Mouse (Mus musculus): ENCODE data around the gene Ugt1a9. TPM values are rescaled to one million over a fixed set of nuclear protein-coding genes. Genes with fewer than 3 reads are reported as not detected.

Ugt1a9 gene
- polyA plus RNA-seq, 1 experiment = not detected

DNA sequence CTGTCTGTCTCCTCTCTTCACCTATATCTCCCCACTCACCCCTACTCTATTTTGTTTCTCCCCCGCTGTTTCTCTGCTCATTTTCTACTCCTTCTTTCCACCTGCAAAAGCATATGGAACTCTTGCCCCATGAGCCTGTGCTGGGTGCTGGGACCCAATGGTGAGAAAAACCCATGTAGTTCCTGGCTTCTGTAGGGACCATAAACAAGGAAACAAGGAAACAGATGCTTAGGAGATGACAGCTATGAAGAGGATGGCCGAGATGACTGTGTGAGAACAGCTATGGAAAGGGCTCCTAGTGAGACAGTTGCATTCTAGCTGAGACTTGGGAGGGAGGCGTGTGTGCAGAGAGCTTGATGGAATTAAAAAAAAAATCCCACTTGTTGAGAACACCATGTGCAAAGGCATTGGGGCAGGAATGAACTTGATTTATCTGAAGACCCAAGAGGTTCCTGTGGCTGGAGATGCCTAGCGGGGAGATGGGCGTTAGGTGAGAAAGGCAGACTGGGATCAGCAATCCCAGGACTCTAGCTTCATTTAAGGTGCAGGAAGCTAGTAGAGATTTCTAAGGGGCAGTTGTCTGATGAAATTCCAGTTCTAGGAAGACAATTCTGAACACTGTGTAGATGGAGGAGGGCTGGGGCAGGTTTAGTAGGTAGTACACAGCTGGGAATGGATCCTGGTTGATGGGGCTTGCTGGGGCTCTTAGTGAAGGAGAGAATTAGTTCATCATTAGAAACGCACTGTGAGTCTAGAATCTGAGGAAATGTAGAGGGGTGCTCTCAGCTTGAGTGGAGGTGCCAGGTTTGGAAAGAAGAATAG is 160.6 kb downstream of the Ugt1a9 start:
- H3K4me3 ChIP-seq (replicated peaks) = no peak overlapping the region
- peaks cover 57% of the 10 kb centered on the region for H3K9me3 ChIP-seq (ENCODE audit: control insufficient read depth, low read length)
- peaks cover 5% of the 10 kb centered on the region; the same call in 1 of the 2 replicates for H3K27me3 ChIP-seq (ENCODE audit: control insufficient read depth)
- no peaks in the 10 kb centered on the region for H3K36me3 ChIP-seq (ENCODE audit: control insufficient read depth)
- TF ChIP-seq GATA1 (IDR thresholded peaks at IDR 0.05; ENCODE audit: low read length) (no peak), TAL1 (IDR thresholded peaks at IDR 0.05; ENCODE audit: low read length) (no peak)
- peaks cover 3% of the 10 kb centered on the region for H3K4me1 ChIP-seq (ENCODE audit: control insufficient read depth)

- TF ChIP-seq TAL1 (IDR thresholded peaks at IDR 0.05; ENCODE audit: low read length) = no peak
- H3K9me3 ChIP-seq (ENCODE audit: control insufficient read depth, low read length) = peaks cover 56% of the 10 kb centered on the region
Observed at GRCm38 (mm10) chr1:88231803-88232499, 161.4 kb downstream of the Ugt1a9 start.

DNA sequence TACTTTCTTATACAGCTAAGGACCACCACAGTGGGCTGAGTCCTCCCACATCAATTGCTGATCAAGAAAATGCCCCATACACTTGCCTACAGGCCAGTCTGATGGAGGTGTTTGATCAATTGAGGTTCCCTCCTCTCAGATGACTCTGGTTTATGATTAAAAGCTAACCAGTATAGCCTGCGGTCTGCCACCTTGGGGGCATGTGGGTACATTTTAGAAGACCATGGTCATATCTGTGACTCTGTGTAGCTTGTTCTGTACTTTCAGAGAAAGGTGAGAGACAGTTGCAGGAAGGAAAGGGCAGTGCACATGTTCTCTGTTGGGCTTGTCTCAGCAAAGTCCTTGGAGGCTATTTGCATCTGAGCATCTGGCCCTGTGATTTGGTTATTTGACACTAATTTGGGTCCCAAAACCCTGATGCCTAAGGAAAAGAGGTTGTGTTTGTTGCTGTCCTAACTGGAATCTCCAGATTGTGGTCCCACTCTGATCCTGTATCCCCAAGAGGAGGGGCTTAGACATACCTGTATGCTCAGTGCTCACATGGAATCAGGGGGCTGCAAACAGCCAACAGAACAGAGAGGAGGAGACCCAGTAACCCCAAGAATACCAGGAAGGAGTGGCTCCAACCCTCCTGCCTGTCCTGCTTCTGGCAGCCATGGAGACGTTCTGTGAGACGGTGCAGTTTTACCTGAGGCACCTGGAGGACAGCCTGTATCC is 162.2 kb downstream of the Ugt1a9 start:
- Histone ChIP-seq H3K27me3 (ENCODE audit: control insufficient read depth) (peaks cover 5% of the 10 kb centered on the region; the same call in 1 of the 2 replicates), H3K4me3 (replicated peaks) (no peak overlapping the region), H3K9me3 (ENCODE audit: control insufficient read depth, low read length) (peaks cover 58% of the 10 kb centered on the region), H3K4me1 (ENCODE audit: control insufficient read depth) (no peaks in the 10 kb centered on the region), H3K36me3 (ENCODE audit: control insufficient read depth) (no peaks in the 10 kb centered on the region)
- no peak for TF ChIP-seq GATA1 (IDR thresholded peaks at IDR 0.05; ENCODE audit: low read length)
- no peak for TF ChIP-seq TAL1 (IDR thresholded peaks at IDR 0.05; ENCODE audit: low read length)

More at GRCm38 (mm10) chr1:88231803-88232499, 161.4 kb downstream of the Ugt1a9 start:
- no peak overlapping the region for H3K4me3 ChIP-seq (replicated peaks)
- H3K4me1 ChIP-seq (ENCODE audit: control insufficient read depth) = peaks cover 3% of the 10 kb centered on the region
- peaks cover 5% of the 10 kb centered on the region; the same call in 1 of the 2 replicates for H3K27me3 ChIP-seq (ENCODE audit: control insufficient read depth)
- no peaks in the 10 kb centered on the region for H3K36me3 ChIP-seq (ENCODE audit: control insufficient read depth)

GRCm38 (mm10) chr1:88233421-88234247 is 163.0 kb downstream of the Ugt1a9 start:
- Histone ChIP-seq H3K9me3 (ENCODE audit: control insufficient read depth, low read length) (peaks cover 61% of the 10 kb centered on the region), H3K36me3 (ENCODE audit: control insufficient read depth) (no peaks in the 10 kb centered on the region), H3K4me1 (ENCODE audit: control insufficient read depth) (no peaks in the 10 kb centered on the region), H3K27me3 (ENCODE audit: control insufficient read depth) (peaks cover 5% of the 10 kb centered on the region; the same call in 1 of the 2 replicates), H3K4me3 (replicated peaks) (no peak overlapping the region)
- TF ChIP-seq GATA1 (IDR thresholded peaks at IDR 0.05; ENCODE audit: low read length) (no peak), TAL1 (IDR thresholded peaks at IDR 0.05; ENCODE audit: low read length) (no peak)

GRCm38 (mm10) chr1:88234248-88234610 is 163.6 kb downstream of the Ugt1a9 start:
- Histone ChIP-seq H3K36me3 (ENCODE audit: control insufficient read depth) (no peaks in the 10 kb centered on the region), H3K4me1 (ENCODE audit: control insufficient read depth) (no peaks in the 10 kb centered on the region), H3K9me3 (ENCODE audit: control insufficient read depth, low read length) (peaks cover 67% of the 10 kb centered on the region), H3K4me3 (replicated peaks) (no peak overlapping the region), H3K27me3 (ENCODE audit: control insufficient read depth) (peaks cover 5% of the 10 kb centered on the region; the same call in 1 of the 2 replicates)
- no peak for TF ChIP-seq TAL1 (IDR thresholded peaks at IDR 0.05; ENCODE audit: low read length)
- TF ChIP-seq GATA1 (IDR thresholded peaks at IDR 0.05; ENCODE audit: low read length) = no peak

GRCm38 (mm10) chr1:88234646-88235045 is 164.0 kb downstream of the Ugt1a9 start:
- Histone ChIP-seq H3K36me3 (ENCODE audit: control insufficient read depth) (no peaks in the 10 kb centered on the region), H3K9me3 (ENCODE audit: control insufficient read depth, low read length) (peaks cover 71% of the 10 kb centered on the region), H3K27me3 (ENCODE audit: control insufficient read depth) (peaks cover 5% of the 10 kb centered on the region; the same call in 1 of the 2 replicates), H3K4me3 (replicated peaks) (no peak overlapping the region), H3K4me1 (ENCODE audit: control insufficient read depth) (no peaks in the 10 kb centered on the region)
- TF ChIP-seq TAL1 (IDR thresholded peaks at IDR 0.05; ENCODE audit: low read length) = no peak
- TF ChIP-seq GATA1 (IDR thresholded peaks at IDR 0.05; ENCODE audit: low read length) = no peak

- Histone ChIP-seq H3K4me1 (ENCODE audit: control insufficient read depth) (no peaks in the 10 kb centered on the region), H3K9me3 (ENCODE audit: control insufficient read depth, low read length) (peaks cover 71% of the 10 kb centered on the region), H3K4me3 (replicated peaks) (no peak overlapping the region), H3K36me3 (ENCODE audit: control insufficient read depth) (no peaks in the 10 kb centered on the region), H3K27me3 (ENCODE audit: control insufficient read depth) (peaks cover 5% of the 10 kb centered on the region; the same call in 1 of the 2 replicates)
- TF ChIP-seq TAL1 (IDR thresholded peaks at IDR 0.05; ENCODE audit: low read length) = 0 out of 3 replicates have a peak, but pooled peaks have one; percentile 24
- no peak for TF ChIP-seq GATA1 (IDR thresholded peaks at IDR 0.05; ENCODE audit: low read length)
Observed at GRCm38 (mm10) chr1:88235046-88235893, 164.7 kb downstream of the Ugt1a9 start.

All from erythroblast, embryonic 14.5 days (primary cell).